Mouse (Mus musculus): Measurements from ENCODE around the gene Eno3.

GRCm38 (mm10) chr11:70650322-70651175, 6.5 kb upstream of the Eno3 start:
- no peak for TF ChIP-seq CTCF (IDR thresholded peaks at IDR 0.05; ENCODE audit: extremely low read depth, insufficient read depth, insufficient read length, insufficient replicate concordance)
- TF ChIP-seq POLR2A (IDR thresholded peaks at IDR 0.05; ENCODE audit: low read depth, low read length): no peak

Measured in spleen, adult 2 months (tissue).